Mouse (Mus musculus): ENCODE data around the gene Fancf. TPM values are rescaled to one million over a fixed set of nuclear protein-coding genes. Genes with fewer than 3 reads are reported as not detected.
A peak's percentile ranks its signal among the peaks of the same experiment; 100 is the strongest.

Gene Fancf
- 4.9 and 6.1 TPM in 2 replicates for total RNA-seq (2014; rRNA removed)
- polyA plus RNA-seq (2012; rRNA removed), result 6.0 and 6.4 TPM in 2 replicates

DNA sequence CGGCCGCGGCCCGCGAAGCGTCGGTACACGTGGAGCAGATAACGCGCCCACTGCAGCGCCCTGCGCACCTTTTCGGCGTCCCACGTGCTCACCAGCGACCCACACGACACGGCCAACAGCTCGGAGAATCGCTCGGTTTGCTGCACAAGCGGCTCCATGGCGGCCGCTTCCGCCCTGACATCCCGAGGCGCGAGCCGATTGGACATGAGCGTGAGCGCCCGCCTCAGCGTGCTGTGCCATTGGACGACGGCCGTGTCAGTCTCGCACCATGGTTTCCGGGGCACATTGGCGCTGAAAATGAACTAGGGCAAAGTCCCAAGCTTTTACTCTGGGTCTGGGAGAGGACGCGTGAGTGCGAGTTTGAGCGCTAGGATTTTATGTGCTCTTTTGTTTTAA is at the start of gene Fancf:
Fancf (minus strand) TSS at position 171 of the 396 bp plus-strand sequence.
- peaks cover 2% of the 10 kb centered on the region; the same call in 1 of the 2 replicates for H3K36me3 ChIP-seq (ENCODE audit: control insufficient read depth, insufficient read depth, low read length)
- under 1% methylated on average over 43 of the region's 43 CpGs for WGBS
- TF ChIP-seq POLR2A (IDR thresholded peaks at IDR 0.05; ENCODE audit: extremely low read depth, insufficient read depth, low read length) (peak; percentile 48; the same call in 1 of the 2 replicates), CTCF (IDR thresholded peaks at IDR 0.05; ENCODE audit: low read depth, low read length) (no peak)
- H3K4me3 ChIP-seq (ENCODE audit: insufficient read depth, low read depth, low read length), result peak within 1 kb of the TSS; percentile 88
- H3K27ac ChIP-seq (replicated peaks; ENCODE audit: insufficient read depth, low read depth, low read length), result peak within 1 kb of the TSS; percentile 89
- DNase-seq (ENCODE audit: extremely low read depth, low read depth, low spot score), result peak; percentile 87
- H3K79me2 ChIP-seq (ENCODE audit: control insufficient read depth, insufficient read depth, low read length), result peaks cover 9% of the 10 kb centered on the region; the same call in 1 of the 2 replicates
- peak within 1 kb of the TSS; percentile 95 for H3K9ac ChIP-seq (ENCODE audit: low read depth, low read length)
- H3K4me1 ChIP-seq (ENCODE audit: control insufficient read depth, insufficient read depth, low read length), result peaks cover 9% of the 10 kb centered on the region
- H3K27me3 ChIP-seq (ENCODE audit: control insufficient read depth, insufficient read depth, low read length), result no peaks in the 10 kb centered on the region

DNA sequence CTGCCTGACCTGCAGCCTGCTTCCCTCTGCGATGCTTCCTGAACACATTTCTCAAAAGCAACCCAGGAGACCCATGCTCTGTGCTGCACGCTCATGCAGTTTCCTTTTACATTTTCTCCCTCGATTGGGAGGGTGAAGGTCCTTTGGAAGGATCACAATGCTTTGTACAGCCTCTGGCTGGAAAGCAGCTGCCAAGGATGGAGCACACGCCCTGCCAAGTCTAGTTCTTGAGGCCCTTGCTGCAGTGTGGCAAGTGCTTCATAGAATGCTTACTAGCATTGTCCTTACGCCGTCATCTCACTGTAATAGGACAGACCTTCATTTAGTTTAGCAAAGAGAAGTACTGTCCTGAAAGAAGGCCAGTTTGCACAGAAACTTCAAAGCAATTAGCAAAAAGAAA is 37.0 kb upstream of the Fancf start:
- H3K4me1 ChIP-seq (ENCODE audit: control insufficient read depth, insufficient read depth, low read length), result peaks cover 2% of the 10 kb centered on the region; the same call in 1 of the 2 replicates
- no peak overlapping the region for H3K9ac ChIP-seq (ENCODE audit: low read depth, low read length)
- H3K4me3 ChIP-seq (ENCODE audit: insufficient read depth, low read depth, low read length), result no peak overlapping the region
- peak; percentile 63 for DNase-seq (ENCODE audit: extremely low read depth, low read depth, low spot score)
- no peaks in the 10 kb centered on the region for H3K36me3 ChIP-seq (ENCODE audit: control insufficient read depth, insufficient read depth, low read length)
- peaks cover 3% of the 10 kb centered on the region; the same call in 1 of the 2 replicates for H3K79me2 ChIP-seq (ENCODE audit: control insufficient read depth, insufficient read depth, low read length)
- H3K27ac ChIP-seq (replicated peaks; ENCODE audit: insufficient read depth, low read depth, low read length), result no peak overlapping the region
- H3K27me3 ChIP-seq (ENCODE audit: control insufficient read depth, insufficient read depth, low read length), result no peaks in the 10 kb centered on the region
- 55% methylated on average over 6 of the region's 6 CpGs for WGBS
- no peak for TF ChIP-seq CTCF (IDR thresholded peaks at IDR 0.05; ENCODE audit: low read depth, low read length)
- no peak for TF ChIP-seq POLR2A (IDR thresholded peaks at IDR 0.05; ENCODE audit: extremely low read depth, insufficient read depth, low read length)

GRCm38 (mm10) chr7:51894939-51895338 is 32.9 kb upstream of the Fancf start:
- no peak overlapping the region for H3K9ac ChIP-seq (ENCODE audit: low read depth, low read length)
- 84% methylated on average over 2 of the region's 2 CpGs for WGBS
- no peak overlapping the region for H3K4me3 ChIP-seq (ENCODE audit: insufficient read depth, low read depth, low read length)
- peaks cover 14% of the 10 kb centered on the region for H3K4me1 ChIP-seq (ENCODE audit: control insufficient read depth, insufficient read depth, low read length)
- H3K27ac ChIP-seq (replicated peaks; ENCODE audit: insufficient read depth, low read depth, low read length), result no peak overlapping the region
- no peak for DNase-seq (ENCODE audit: extremely low read depth, low read depth, low spot score)
- no peak for TF ChIP-seq POLR2A (IDR thresholded peaks at IDR 0.05; ENCODE audit: extremely low read depth, insufficient read depth, low read length)
- peaks cover 8% of the 10 kb centered on the region; the same call in 1 of the 2 replicates for H3K79me2 ChIP-seq (ENCODE audit: control insufficient read depth, insufficient read depth, low read length)
- H3K27me3 ChIP-seq (ENCODE audit: control insufficient read depth, insufficient read depth, low read length), result no peaks in the 10 kb centered on the region
- no peaks in the 10 kb centered on the region for H3K36me3 ChIP-seq (ENCODE audit: control insufficient read depth, insufficient read depth, low read length)

DNA sequence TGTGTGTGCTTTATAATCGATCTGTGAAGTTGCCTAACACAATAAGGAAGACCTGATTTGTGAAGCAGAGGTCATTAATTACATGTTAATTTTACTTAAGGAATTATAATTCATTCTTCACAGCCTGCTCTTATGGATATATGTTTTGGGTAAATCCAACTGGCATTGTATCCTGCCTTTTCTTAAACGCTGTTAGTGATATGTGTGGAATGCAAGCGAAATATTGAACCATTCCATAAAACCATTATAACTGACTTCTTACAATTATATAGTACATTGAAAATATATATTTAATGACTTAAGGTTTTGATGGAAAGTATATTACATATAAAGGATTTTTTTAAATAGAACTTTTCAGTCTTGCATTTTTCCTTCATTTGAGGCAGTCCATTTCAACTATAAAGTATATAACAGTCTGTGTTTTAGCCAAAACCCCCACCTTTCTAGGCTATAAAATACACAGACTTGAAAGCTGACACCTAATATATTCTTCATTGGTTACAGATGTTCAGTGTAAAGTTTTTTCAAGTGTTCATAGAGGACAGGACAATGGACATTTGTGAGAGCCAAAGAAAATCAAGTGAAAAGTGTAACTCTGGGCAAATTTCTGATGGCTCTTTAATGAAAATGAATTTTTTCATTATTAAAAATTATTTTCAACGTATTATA is 32.2 kb upstream of the Fancf start:
- Histone ChIP-seq H3K27me3 (ENCODE audit: control insufficient read depth, insufficient read depth, low read length) (no peaks in the 10 kb centered on the region), H3K79me2 (ENCODE audit: control insufficient read depth, insufficient read depth, low read length) (peaks cover 8% of the 10 kb centered on the region; the same call in 1 of the 2 replicates), H3K4me3 (ENCODE audit: insufficient read depth, low read depth, low read length) (no peak overlapping the region), H3K9ac (ENCODE audit: low read depth, low read length) (no peak overlapping the region), H3K36me3 (ENCODE audit: control insufficient read depth, insufficient read depth, low read length) (no peaks in the 10 kb centered on the region), H3K4me1 (ENCODE audit: control insufficient read depth, insufficient read depth, low read length) (peaks cover 17% of the 10 kb centered on the region), H3K27ac (replicated peaks; ENCODE audit: insufficient read depth, low read depth, low read length) (no peak overlapping the region)
- DNase-seq (ENCODE audit: extremely low read depth, low read depth, low spot score), result no peak
- 78% methylated on average over 4 of the region's 4 CpGs for WGBS
- no peak for TF ChIP-seq POLR2A (IDR thresholded peaks at IDR 0.05; ENCODE audit: extremely low read depth, insufficient read depth, low read length)
- TF ChIP-seq CTCF (IDR thresholded peaks at IDR 0.05; ENCODE audit: low read depth, low read length), result no peak

GRCm38 (mm10) chr7:51893008-51893407 is 30.9 kb upstream of the Fancf start:
- Histone ChIP-seq H3K27me3 (ENCODE audit: control insufficient read depth, insufficient read depth, low read length) (no peaks in the 10 kb centered on the region), H3K36me3 (ENCODE audit: control insufficient read depth, insufficient read depth, low read length) (no peaks in the 10 kb centered on the region), H3K9ac (ENCODE audit: low read depth, low read length) (no peak overlapping the region), H3K27ac (replicated peaks; ENCODE audit: insufficient read depth, low read depth, low read length) (no peak overlapping the region), H3K4me3 (ENCODE audit: insufficient read depth, low read depth, low read length) (no peak overlapping the region), H3K4me1 (ENCODE audit: control insufficient read depth, insufficient read depth, low read length) (peaks cover 24% of the 10 kb centered on the region), H3K79me2 (ENCODE audit: control insufficient read depth, insufficient read depth, low read length) (peaks cover 8% of the 10 kb centered on the region; the same call in 1 of the 2 replicates)
- peak; percentile 88 for DNase-seq (ENCODE audit: extremely low read depth, low read depth, low spot score)
- WGBS, result 33% methylated on average over 4 of the region's 4 CpGs
- TF ChIP-seq CTCF (IDR thresholded peaks at IDR 0.05; ENCODE audit: low read depth, low read length) (no peak), POLR2A (IDR thresholded peaks at IDR 0.05; ENCODE audit: extremely low read depth, insufficient read depth, low read length) (no peak)
